Mouse (Mus musculus) retina, adult 2 months (tissue): ENCODE results near the gene Crhbp.

Experiments used
- DNase-seq: peaks from one replicate; pipeline ENCODE4 v3.0.0-alpha.2; 2012; ENCODE audit warnings: low read depth, low spot score

Gene Crhbp

GRCm38 (mm10) chr13:95444824-95445223 is at the start of gene Crhbp:
Gene Crhbp (minus strand): TSS chr13:95444924.
- DNase-seq = no peak

DNA sequence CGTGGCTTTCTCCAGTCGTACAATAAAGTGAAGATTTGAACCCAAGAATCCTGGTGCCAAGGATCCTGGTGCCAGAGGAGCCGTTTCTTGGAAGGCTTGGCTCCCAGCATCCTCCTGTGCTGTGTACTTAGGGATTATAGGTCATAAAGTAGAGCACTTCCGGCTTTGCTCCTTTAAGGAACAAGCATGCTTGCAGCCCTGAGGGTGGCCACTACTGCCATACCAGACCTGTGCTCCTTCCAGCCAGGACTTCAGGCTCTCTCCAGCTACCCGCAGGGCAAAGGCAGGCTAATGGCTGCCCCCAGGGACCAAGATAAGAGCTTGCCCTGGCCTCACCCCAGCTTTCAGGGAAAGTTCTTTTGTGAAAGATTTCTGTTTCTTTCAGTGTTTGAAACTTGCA is 48.6 kb upstream of the Crhbp start:
- no peak for DNase-seq

- no peak for DNase-seq
Measured at GRCm38 (mm10) chr13:95491327-95491726, 46.6 kb upstream of the Crhbp start.

DNA sequence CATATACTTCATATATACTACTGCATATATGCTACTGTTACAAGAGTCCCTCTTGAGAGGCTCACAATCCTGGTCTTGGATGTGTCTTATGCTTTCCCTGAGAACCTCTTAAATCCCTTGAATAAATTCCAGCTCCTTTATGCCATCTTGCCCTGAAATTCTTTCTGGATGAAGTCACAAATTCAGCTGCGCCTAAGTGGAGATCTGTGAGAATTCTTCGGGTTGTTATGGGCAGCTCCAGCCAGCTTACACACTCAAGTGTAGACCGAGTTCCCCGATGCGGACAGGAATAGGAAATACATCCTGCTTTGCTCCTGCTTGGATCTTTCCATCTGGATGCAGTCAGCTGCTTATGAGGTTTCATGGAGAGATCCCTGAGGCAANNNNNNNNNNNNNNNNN is 39.9 kb upstream of the Crhbp start:
- no peak for DNase-seq

- peak; percentile 41 for DNase-seq
Measured at GRCm38 (mm10) chr13:95481428-95481827, 36.7 kb upstream of the Crhbp start.

GRCm38 (mm10) chr13:95478671-95479413 is 34.1 kb upstream of the Crhbp start, which contains the start of gene S100z:
Gene S100z (minus strand): TSS chr13:95478721.
- no peak for DNase-seq

- no peak for DNase-seq
Measured at GRCm38 (mm10) chr13:95477173-95477572, 32.4 kb upstream of the Crhbp start.

DNA sequence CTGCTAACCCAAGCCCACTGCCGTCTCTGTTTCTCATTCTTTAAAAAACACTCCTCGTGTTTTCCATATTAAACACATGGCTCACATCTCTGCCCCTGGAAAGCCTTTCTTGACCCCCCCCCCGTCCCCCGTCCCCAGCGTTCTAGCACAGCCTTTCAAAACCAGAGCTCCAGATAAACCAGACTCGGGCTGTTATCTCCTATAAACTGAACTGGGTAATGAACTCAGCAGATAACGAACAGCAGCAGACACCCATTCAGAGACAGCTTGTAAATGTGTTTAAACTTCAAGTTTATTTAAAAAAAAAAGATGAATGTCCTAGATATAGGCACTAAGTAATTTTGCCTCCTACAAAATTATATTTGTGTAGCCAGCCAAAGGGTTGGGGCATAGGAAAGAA is 30.4 kb upstream of the Crhbp start:
- no peak for DNase-seq

- DNase-seq = no peak
Measured at GRCm38 (mm10) chr13:95474294-95474693, 29.6 kb upstream of the Crhbp start.

- DNase-seq = no peak
Measured at GRCm38 (mm10) chr13:95470970-95471369, 26.2 kb upstream of the Crhbp start.

DNA sequence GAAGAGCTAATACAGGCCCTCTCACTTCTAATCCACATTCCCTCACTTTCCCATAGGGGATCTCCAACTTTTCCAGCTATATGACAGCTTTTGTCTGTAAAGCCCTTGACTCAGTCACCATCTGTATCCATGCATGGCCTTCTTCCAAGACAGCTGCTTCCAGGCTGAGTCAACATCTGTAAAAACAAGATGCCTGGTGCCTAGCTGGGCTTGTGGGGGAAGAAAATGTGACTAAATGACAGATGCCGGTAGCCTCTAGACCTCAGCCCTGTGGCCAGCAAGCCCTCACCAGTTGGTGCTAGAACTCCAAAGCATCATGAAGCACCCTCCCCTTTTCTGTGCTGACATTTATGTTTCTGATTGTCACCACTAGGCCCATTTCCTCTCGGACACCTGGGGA is 6.8 kb upstream of the Crhbp start:
- DNase-seq = no peak

DNA sequence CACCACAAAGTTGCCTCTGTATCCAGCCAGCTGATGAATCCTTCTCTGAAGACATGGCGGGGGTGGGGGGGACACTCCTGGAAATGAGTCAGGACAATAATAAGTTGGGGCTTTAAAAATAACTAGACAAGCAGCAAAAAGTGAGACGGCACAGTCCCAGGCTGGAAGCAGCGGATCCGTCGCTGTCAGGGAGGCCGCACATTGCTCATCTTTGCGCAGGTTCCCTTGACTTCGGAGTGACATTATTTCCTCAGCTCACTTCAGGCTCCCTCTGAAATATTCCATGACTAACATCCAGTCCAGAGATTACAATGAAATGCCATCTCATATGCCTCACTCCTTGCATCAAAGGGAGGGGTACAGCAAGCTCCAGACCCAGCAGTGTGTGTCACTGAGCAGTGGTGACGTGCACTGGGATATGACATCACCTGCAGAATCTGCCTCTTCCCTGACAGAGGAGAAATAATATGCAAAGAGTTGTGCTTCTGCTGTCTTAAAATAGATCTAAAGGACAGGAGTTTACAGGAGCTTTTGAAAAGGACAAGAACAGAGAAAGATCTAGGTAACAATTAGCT is 6.0 kb upstream of the Crhbp start:
- DNase-seq = no peak

DNA sequence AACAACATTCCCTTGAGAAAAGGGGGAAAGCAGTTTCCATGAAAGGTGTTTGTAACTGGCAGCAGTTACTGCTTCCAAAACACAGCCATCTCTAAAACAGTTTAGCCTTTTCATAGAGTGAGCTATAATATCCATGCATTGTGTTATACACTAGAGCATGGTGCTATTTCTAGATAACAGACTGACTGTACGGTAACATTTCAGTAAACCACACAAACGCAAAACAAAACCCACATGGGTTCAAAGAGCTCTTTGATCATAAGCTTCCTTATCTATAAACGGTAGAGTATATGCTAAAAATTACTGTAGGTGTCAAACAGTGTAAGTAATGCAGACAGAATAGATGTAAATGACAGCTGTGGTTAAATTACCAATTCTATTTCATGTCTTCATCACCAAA is 5.0 kb upstream of the Crhbp start:
- no peak for DNase-seq

- no peak for DNase-seq
Measured at GRCm38 (mm10) chr13:95444291-95444690, 433 bp downstream of the Crhbp start.

- DNase-seq = no peak
Measured at GRCm38 (mm10) chr13:95443376-95444233, 1.1 kb downstream of the Crhbp start.

DNA sequence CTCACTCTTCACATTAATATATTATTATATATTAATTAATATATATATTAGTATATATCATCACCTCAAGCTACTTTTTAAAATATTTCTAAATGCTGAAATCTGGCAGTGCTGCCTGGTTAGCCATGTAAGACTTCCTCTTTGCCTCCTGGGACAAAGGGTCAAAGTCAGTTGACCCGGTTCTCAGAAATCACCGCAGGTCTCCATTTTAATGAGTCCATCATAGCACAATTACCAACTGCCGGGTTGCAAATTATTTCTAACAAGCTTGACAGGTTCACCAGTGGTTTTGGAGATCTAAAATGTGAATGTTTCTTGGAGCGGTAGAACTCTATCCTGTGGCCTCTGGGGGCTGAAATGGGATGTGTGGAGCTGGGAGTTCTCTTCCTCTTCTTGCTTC is 1.8 kb downstream of the Crhbp start:
- no peak for DNase-seq

DNA sequence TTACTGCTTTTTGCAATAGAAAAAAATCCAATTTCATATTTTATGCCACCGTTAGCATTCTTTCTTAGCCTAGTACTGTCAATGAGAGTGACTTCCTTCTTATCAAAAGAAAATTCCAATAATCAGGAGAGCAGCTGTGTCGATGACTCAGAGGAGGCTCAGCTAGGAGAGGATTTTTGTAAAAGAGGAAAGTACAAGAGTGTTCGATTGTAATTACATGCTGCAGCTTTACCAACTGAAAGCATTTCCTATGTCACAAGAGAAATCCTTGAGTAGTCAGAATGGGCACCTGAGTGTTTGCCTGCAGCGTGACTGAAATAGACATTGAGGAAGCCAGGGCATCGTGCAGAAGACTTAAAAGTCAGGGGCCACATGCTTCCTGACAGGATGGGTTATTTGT is 5.2 kb downstream of the Crhbp start:
- no peak for DNase-seq

- DNase-seq = no peak
Measured at GRCm38 (mm10) chr13:95431760-95432159, 13.0 kb downstream of the Crhbp start.

DNA sequence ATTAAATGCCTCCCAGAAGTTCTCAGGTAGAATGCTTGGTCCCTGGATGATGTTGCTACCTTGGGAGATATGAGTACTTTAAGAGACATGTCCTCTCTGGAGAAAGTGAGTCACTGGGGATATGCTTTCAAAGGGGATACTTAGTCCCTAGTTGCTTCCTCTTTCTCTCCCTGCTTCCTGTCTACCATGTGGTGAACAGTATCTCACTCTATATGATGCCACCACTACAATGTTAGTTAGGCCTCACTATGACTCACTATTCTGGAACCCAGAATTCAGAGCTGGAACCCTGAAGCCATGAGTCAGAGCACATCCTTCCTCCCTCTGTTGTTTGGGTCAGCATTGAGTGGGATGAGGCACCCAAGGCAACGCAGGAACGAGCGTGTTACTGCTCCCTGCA is 17.2 kb downstream of the Crhbp start:
- DNase-seq = no peak

- DNase-seq = no peak
Measured at GRCm38 (mm10) chr13:95426421-95426820, 18.3 kb downstream of the Crhbp start.

GRCm38 (mm10) chr13:95425484-95425883 is 19.2 kb downstream of the Crhbp start:
- no peak for DNase-seq

DNA sequence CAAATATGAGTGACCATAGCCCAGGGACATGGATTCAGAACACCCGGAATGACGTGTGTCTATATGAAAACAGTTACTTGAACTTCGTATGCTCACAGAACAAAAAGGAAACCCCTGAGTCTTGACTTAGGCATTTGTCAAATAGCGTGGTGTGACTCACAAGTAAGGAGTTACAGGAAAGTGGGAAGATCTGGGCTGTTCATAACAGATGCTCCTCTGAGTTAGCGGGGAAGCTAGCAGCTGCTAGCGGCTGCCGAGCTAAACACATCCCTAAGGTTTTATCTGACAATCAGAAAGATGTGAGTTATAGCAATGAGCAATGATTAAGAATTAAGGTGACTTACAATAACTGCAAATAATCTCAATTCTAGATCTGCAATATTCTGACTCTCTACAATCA is 19.8 kb downstream of the Crhbp start:
- no peak for DNase-seq
